ENCODE assay signal across 8 mouse cellular contexts in the genomic region with DNA sequence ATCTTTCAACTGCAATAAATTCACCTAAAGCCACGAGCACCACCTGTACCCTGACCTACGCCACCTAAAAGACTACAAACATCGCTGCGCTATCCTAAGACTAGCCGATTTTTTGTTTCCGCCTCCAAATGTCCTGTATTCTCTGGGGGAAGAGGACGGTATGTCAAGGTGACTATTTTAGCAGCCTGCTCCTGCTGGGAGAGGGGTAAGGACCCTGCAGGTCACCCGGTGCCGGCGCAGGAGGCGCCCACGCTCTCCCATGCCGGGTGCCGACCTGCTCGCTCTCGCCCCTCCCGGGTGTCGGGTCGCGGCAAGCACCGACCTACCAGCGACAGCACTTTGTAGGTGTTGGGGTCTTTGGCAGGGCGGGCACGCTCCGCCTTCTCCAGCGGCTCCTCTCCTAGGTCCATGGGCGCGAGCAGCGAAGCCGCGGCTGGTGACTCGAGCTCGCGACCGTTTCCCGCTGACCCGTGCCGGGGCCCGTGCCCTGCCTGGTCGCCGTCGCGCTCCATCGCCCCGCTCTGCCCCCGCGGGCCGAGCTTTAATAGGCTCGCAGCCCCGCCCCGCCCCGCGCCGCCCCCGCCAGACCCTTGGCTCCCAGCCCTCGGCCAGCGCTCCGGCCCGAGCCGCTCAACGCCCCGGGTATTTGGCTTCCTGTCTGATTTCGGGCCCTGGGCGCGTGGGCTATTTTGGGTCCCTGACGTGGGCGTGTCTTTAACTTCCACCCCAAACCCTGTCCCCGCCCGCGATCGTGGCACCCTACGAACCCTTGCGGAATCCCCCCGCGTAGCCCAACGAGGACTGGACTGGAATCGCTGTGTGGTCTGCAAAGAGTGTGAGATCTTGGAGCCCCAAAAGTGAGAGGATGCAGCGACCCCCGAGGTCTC. TPM values are rescaled to one million over a fixed set of nuclear protein-coding genes. Genes with fewer than 3 reads are reported as not detected.
DNase-seq lines count a peak whose midpoint lies in the region; ATAC-seq lines count a peak whose summit lies in the region.

A gene (minus strand): TSS at position 680 of the 887 bp plus-strand sequence.

- H3K4me2 ChIP-seq in heart, embryonic 16.5 days (ENCODE audit: low read depth, low read length), result peak within 1 kb of the TSS; percentile 97
- peak within 1 kb of the TSS; percentile 99 for H3K4me2 ChIP-seq in lung, embryonic 16.5 days (ENCODE audit: low read depth, low read length)

- no peaks in the 10 kb centered on the region for H3K9me3 ChIP-seq in erythroblast, embryonic 14.5 days (ENCODE audit: control insufficient read depth, low read length)
- H3K9me3 ChIP-seq in heart, embryonic 16.5 days (replicated peaks; ENCODE audit: control insufficient read depth, low read length), result no peaks in the 10 kb centered on the region
- H3K9me3 ChIP-seq in lung, embryonic 16.5 days (ENCODE audit: control insufficient read depth, low read length), result no peaks in the 10 kb centered on the region

- H3K27ac ChIP-seq in heart, embryonic 16.5 days (ENCODE audit: low read length), result peak within 1 kb of the TSS; percentile 43
- no peak within 1 kb of the TSS for H3K27ac ChIP-seq in lung, embryonic 16.5 days (ENCODE audit: low read length)

- H3K9ac ChIP-seq in heart, embryonic 16.5 days (ENCODE audit: low read length), result peak within 1 kb of the TSS; percentile 83
- peak within 1 kb of the TSS; percentile 71 for H3K9ac ChIP-seq in lung, embryonic 16.5 days (ENCODE audit: low read length)

- DNase-seq in adrenal gland, postnatal 36 days, result peak; percentile 71 to 75
- DNase-seq in kidney, postnatal 10 days, result peak; percentile 89
- peak; percentile 23 for DNase-seq in testis, postnatal 14 days (ENCODE audit: low spot score)

- under 1% methylated on average over 67 of the region's 79 CpGs for WGBS in heart, embryonic 16.5 days
- under 1% methylated on average over 69 of the region's 79 CpGs for WGBS in lung, embryonic 16.5 days

- peaks cover 27% of the 10 kb centered on the region for H3K27me3 ChIP-seq in erythroblast, embryonic 14.5 days (ENCODE audit: control insufficient read depth)
- H3K27me3 ChIP-seq in heart, embryonic 16.5 days (ENCODE audit: control insufficient read depth, insufficient read depth, low read length), result no peaks in the 10 kb centered on the region
- no peaks in the 10 kb centered on the region for H3K27me3 ChIP-seq in lung, embryonic 16.5 days (ENCODE audit: control insufficient read depth, insufficient read depth, low read depth, low read length)

- H3K36me3 ChIP-seq in erythroblast, embryonic 14.5 days (ENCODE audit: control insufficient read depth), result no peaks in the 10 kb centered on the region
- H3K36me3 ChIP-seq in heart, embryonic 16.5 days (ENCODE audit: control insufficient read depth, insufficient read depth), result no peaks in the 10 kb centered on the region
- no peaks in the 10 kb centered on the region for H3K36me3 ChIP-seq in lung, embryonic 16.5 days (ENCODE audit: control insufficient read depth, insufficient read depth, low read length)

- H3K4me1 ChIP-seq in erythroblast, embryonic 14.5 days (ENCODE audit: control insufficient read depth), result peaks cover 14% of the 10 kb centered on the region
- peaks cover 5% of the 10 kb centered on the region for H3K4me1 ChIP-seq in heart, embryonic 16.5 days (ENCODE audit: control insufficient read depth, insufficient read depth, low read length)
- H3K4me1 ChIP-seq in lung, embryonic 16.5 days (replicated peaks; ENCODE audit: control insufficient read depth, insufficient read depth, low read length), result peaks cover 8% of the 10 kb centered on the region

- peak; percentile 61 for ATAC-seq in CD4-positive, CD25-positive, alpha-beta regulatory T cell, adult 4 months
- ATAC-seq in heart, embryonic 16.5 days (replicated peaks; ENCODE audit: extremely low read depth, insufficient read depth, low FRiP score), result peak; percentile 89
- peak; percentile 93 for ATAC-seq in lung, embryonic 16.5 days (ENCODE audit: low read depth)
- peak; percentile 71 for ATAC-seq in neutrophil, adult 5-6 weeks (ENCODE audit: extremely low read depth, insufficient number of reproducible peaks, low FRiP score, poor library complexity, severe bottlenecking)

- H3K4me3 ChIP-seq in erythroblast, embryonic 14.5 days (replicated peaks), result peak within 1 kb of the TSS; percentile 69
- peak within 1 kb of the TSS; percentile 84 for H3K4me3 ChIP-seq in heart, embryonic 16.5 days (ENCODE audit: low read length)
- peak within 1 kb of the TSS; percentile 63 for H3K4me3 ChIP-seq in lung, embryonic 16.5 days (ENCODE audit: low read length)

RNA-seq across cellular contexts. Expression of the gene that starts here (rescaled TPM):
- polyA plus RNA-seq in CD4-positive, CD25-positive, alpha-beta regulatory T cell, adult 4 months (2017; shearing (Covaris generic)), result 10 to 100 TPM in 1 of 2 experiments, 1 to 10 TPM in 1; 9.4 to 11.0 TPM
- total RNA-seq in adrenal gland, postnatal 36 days (2021), result 1 to 10 TPM; 2.7 to 3.8 TPM
- 0.02 TPM in 1 of 2 replicates, not detected in the other for polyA plus RNA-seq in erythroblast, embryonic 14.5 days (2012)
- 3.8 and 3.9 TPM in 2 replicates for polyA plus RNA-seq in heart, embryonic 16.5 days (2015; fragmentation: Nextera tagmentation; extraction: Ambion mirVana)
- 2.1 and 2.9 TPM in 2 replicates for polyA plus RNA-seq in lung, embryonic 16.5 days (2015; fragmentation: Nextera tagmentation; extraction: Ambion mirVana)
- total RNA-seq in neutrophil, adult 5-6 weeks (2017), result 13.7 and 16.8 TPM in 2 replicates

Comparison
In these comparisons a context has a peak if more than half of its experiments do, and no peak if none do; other contexts are left out.
1. DNase-seq: peak in every context shown above with its lines; median percentile 89 in kidney, postnatal 10 days; 73 in adrenal gland, postnatal 36 days; 23 in testis, postnatal 14 days.